ENCODE assay signal across 8 mouse cellular contexts in the genomic region with DNA sequence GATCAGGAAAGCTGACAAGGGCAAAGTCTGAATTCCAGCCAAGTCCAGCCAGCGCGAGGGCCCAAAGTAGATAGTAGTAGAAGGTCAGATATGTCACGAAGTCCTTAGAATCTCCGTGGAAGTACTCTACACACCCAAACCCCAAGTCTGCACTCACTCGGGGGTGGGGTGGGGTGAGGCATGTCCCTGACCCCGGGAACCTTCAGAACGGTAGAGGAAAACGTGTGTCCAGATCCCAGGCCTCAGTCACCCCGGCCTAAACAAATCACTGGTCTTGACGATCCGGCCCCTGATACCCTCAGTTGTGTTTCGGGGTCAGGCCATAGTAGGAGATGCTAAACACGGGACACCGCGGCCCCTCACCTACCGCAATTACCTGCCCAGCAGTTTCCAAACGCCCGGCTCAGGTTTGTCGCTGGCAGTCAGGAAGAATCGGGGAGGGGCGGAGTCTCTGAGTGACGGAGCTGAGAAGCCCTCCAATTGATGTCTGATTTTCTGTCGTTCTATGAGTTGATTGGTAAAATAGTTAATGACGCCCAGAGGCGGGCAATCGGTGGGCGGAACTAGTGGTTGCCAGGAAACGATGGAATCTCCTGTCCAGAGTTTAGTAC. TPM values are rescaled to one million over a fixed set of nuclear protein-coding genes. Genes with fewer than 3 reads are reported as not detected.
DNase-seq lines count a peak whose midpoint lies in the region; ATAC-seq and TF ChIP-seq lines count a peak whose summit lies in the region.

A gene (minus strand): TSS at position 453 of the 611 bp plus-strand sequence.

- WGBS in embryonic facial prominence, embryonic 13.5 days, result under 1% methylated on average over 28 of the region's 28 CpGs
- WGBS in kidney, adult 2 months, result under 1% methylated on average over 28 of the region's 28 CpGs
- WGBS in limb, embryonic 12.5 days, result under 1% methylated on average over 28 of the region's 28 CpGs
- WGBS in midbrain, embryonic 15.5 days, result under 1% methylated on average over 28 of the region's 28 CpGs
- under 1% methylated on average over 28 of the region's 28 CpGs for WGBS in spleen, adult 2 months

- no peak for TF ChIP-seq CTCF in kidney, adult 2 months (conservative IDR thresholded peaks at IDR 0.05; ENCODE audit: insufficient read depth, insufficient read length, low read depth, low read length)
- TF ChIP-seq CTCF in spleen, adult 2 months (IDR thresholded peaks at IDR 0.05; ENCODE audit: extremely low read depth, insufficient read depth, insufficient read length, insufficient replicate concordance), result no peak

- peak within 1 kb of the TSS; percentile 65 for H3K4me3 ChIP-seq in embryonic facial prominence, embryonic 13.5 days
- H3K4me3 ChIP-seq in kidney, adult 2 months (ENCODE audit: insufficient read depth, low read depth, low read length), result peak within 1 kb of the TSS; percentile 91
- H3K4me3 ChIP-seq in limb, embryonic 12.5 days (replicated peaks), result peak within 1 kb of the TSS; percentile 69
- H3K4me3 ChIP-seq in midbrain, embryonic 15.5 days, result peak within 1 kb of the TSS; percentile 64
- peak within 1 kb of the TSS; percentile 85 for H3K4me3 ChIP-seq in spleen, adult 2 months (ENCODE audit: extremely low read depth, insufficient read depth, insufficient read length)

- H3K4me1 ChIP-seq in embryonic facial prominence, embryonic 13.5 days, result peaks cover 12% of the 10 kb centered on the region
- peaks cover 9% of the 10 kb centered on the region for H3K4me1 ChIP-seq in kidney, adult 2 months (ENCODE audit: control insufficient read depth, insufficient read depth, low read length)
- peaks cover 9% of the 10 kb centered on the region; the same call in 1 of the 2 replicates for H3K4me1 ChIP-seq in limb, embryonic 12.5 days (replicated peaks)
- H3K4me1 ChIP-seq in midbrain, embryonic 15.5 days, result peaks cover 16% of the 10 kb centered on the region
- H3K4me1 ChIP-seq in spleen, adult 2 months (ENCODE audit: control insufficient read depth, insufficient read depth, insufficient read length), result peaks cover 3% of the 10 kb centered on the region; the same call in 1 of the 2 replicates

- TF ChIP-seq POLR2A in kidney, adult 2 months (IDR thresholded peaks at IDR 0.05; ENCODE audit: low read depth, low read length), result no peak
- TF ChIP-seq POLR2A in spleen, adult 2 months (IDR thresholded peaks at IDR 0.05; ENCODE audit: low read depth, low read length), result no peak

- peaks cover 17% of the 10 kb centered on the region for H3K36me3 ChIP-seq in embryonic facial prominence, embryonic 13.5 days
- H3K36me3 ChIP-seq in kidney, adult 2 months (ENCODE audit: control insufficient read depth, insufficient read depth, low read length), result no peaks in the 10 kb centered on the region; the same call in 1 of the 2 replicates
- peaks cover 12% of the 10 kb centered on the region for H3K36me3 ChIP-seq in limb, embryonic 12.5 days
- H3K36me3 ChIP-seq in midbrain, embryonic 15.5 days (replicated peaks), result no peaks in the 10 kb centered on the region
- peaks cover 5% of the 10 kb centered on the region; the same call in 1 of the 2 replicates for H3K36me3 ChIP-seq in spleen, adult 2 months (ENCODE audit: control insufficient read depth, insufficient read depth, low read length)

- peak within 1 kb of the TSS; percentile 78 for H3K9ac ChIP-seq in embryonic facial prominence, embryonic 13.5 days
- H3K9ac ChIP-seq in limb, embryonic 12.5 days (replicated peaks), result peak within 1 kb of the TSS; percentile 73
- peak within 1 kb of the TSS; percentile 61 for H3K9ac ChIP-seq in midbrain, embryonic 15.5 days

- DNase-seq in 3134 (ENCODE audit: extremely low read depth, insufficient read length, low spot score), result peak; percentile 81
- DNase-seq in adrenal gland, postnatal 36 days, result peak; percentile 91 to 93
- peak; percentile 96 to 99 for DNase-seq in heart, adult 18-20 months
- DNase-seq in kidney, adult 2 months, result peak; percentile 99
- peak; percentile 83 to 94 for DNase-seq in spleen, adult 2 months (ENCODE audit: low read depth in 1 of 2, low spot score in 2 of 2)

- H3K27me3 ChIP-seq in embryonic facial prominence, embryonic 13.5 days, result no peaks in the 10 kb centered on the region; the same call in 1 of the 2 replicates
- no peaks in the 10 kb centered on the region for H3K27me3 ChIP-seq in kidney, adult 2 months (replicated peaks; ENCODE audit: control insufficient read depth, insufficient read depth, low read length)
- no peaks in the 10 kb centered on the region for H3K27me3 ChIP-seq in limb, embryonic 12.5 days
- no peaks in the 10 kb centered on the region for H3K27me3 ChIP-seq in midbrain, embryonic 15.5 days (replicated peaks)
- H3K27me3 ChIP-seq in spleen, adult 2 months (ENCODE audit: control insufficient read depth, insufficient read depth, low read length), result no peaks in the 10 kb centered on the region

- H3K9me3 ChIP-seq in embryonic facial prominence, embryonic 13.5 days, result no peaks in the 10 kb centered on the region
- no peaks in the 10 kb centered on the region for H3K9me3 ChIP-seq in limb, embryonic 12.5 days
- no peaks in the 10 kb centered on the region for H3K9me3 ChIP-seq in midbrain, embryonic 15.5 days

- ATAC-seq in embryonic facial prominence, embryonic 13.5 days (ENCODE audit: insufficient number of reproducible peaks, insufficient read depth, low FRiP score, low TSS enrichment, low read depth), result peak; percentile 90
- ATAC-seq in limb, embryonic 12.5 days (ENCODE audit: insufficient number of reproducible peaks, insufficient read depth, low FRiP score, low TSS enrichment, low read depth), result peak; percentile 93
- ATAC-seq in midbrain, embryonic 15.5 days (replicated peaks), result peak; percentile 98

- 0 out of 2 replicates have a peak within 1 kb of the TSS, but pooled peaks have one; percentile 39 for H3K27ac ChIP-seq in embryonic facial prominence, embryonic 13.5 days
- H3K27ac ChIP-seq in kidney, adult 2 months (ENCODE audit: insufficient read depth, low read depth, low read length), result peak within 1 kb of the TSS; percentile 53
- no peak within 1 kb of the TSS for H3K27ac ChIP-seq in limb, embryonic 12.5 days
- no peak within 1 kb of the TSS for H3K27ac ChIP-seq in midbrain, embryonic 15.5 days
- H3K27ac ChIP-seq in spleen, adult 2 months (ENCODE audit: insufficient read depth, low read length), result peak within 1 kb of the TSS; percentile 33; the same call in 1 of the 2 replicates

- H3K4me2 ChIP-seq in embryonic facial prominence, embryonic 13.5 days, result peak within 1 kb of the TSS; percentile 89
- peak within 1 kb of the TSS; percentile 89 for H3K4me2 ChIP-seq in limb, embryonic 12.5 days
- H3K4me2 ChIP-seq in midbrain, embryonic 15.5 days, result peak within 1 kb of the TSS; percentile 88

RNA-seq across cellular contexts. Expression of the gene that starts here (rescaled TPM):
- 10 to 100 TPM; 16.7 to 18.8 TPM for total RNA-seq in adrenal gland, postnatal 36 days (2021)
- 25.4 and 25.7 TPM in 2 replicates for polyA plus RNA-seq in embryonic facial prominence, embryonic 13.5 days (2015; fragmentation: Nextera tagmentation; extraction: Ambion mirVana)
- total RNA-seq in heart, adult 18-20 months (2021), result 10 to 100 TPM; 10.3 to 12.1 TPM
- 9.5 and 11.9 TPM in 2 replicates for polyA plus RNA-seq in kidney, adult 2 months (2012; rRNA removed)
- 20.0 and 21.8 TPM in 2 replicates for polyA plus RNA-seq in limb, embryonic 12.5 days (2016; fragmentation: Nextera tagmentation; extraction: Ambion mirVana)
- 37.1 and 38.5 TPM in 2 replicates for polyA plus RNA-seq in midbrain, embryonic 15.5 days (2015; fragmentation: Nextera tagmentation; extraction: Ambion mirVana)
- polyA plus RNA-seq in spleen, adult 2 months (2012; rRNA removed), result 3.9 and 4.0 TPM in 2 replicates

Comparison
In these comparisons a context has a peak if more than half of its experiments do, and no peak if none do; other contexts are left out.
1. H3K27ac ChIP-seq: peak in embryonic facial prominence, embryonic 13.5 days (single experiment), kidney, adult 2 months (single experiment) and spleen, adult 2 months (single experiment); none in limb, embryonic 12.5 days (single experiment) and midbrain, embryonic 15.5 days (single experiment).
2. Peak in every context shown above with its lines, with median percentiles within 50 percentile points of each other: DNase-seq, ATAC-seq, H3K4me2 ChIP-seq, H3K4me3 ChIP-seq and H3K9ac ChIP-seq.